Mouse (Mus musculus): ENCODE results near the gene Acaca.

The Acaca gene

GRCm38 (mm10) chr11:84258053-84258710 lies 128.7 kb downstream of the Acaca start:
- no peak for TF ChIP-seq GATA4 (IDR thresholded peaks at IDR 0.05; ENCODE audit: insufficient replicate concordance, low read length)

DNA sequence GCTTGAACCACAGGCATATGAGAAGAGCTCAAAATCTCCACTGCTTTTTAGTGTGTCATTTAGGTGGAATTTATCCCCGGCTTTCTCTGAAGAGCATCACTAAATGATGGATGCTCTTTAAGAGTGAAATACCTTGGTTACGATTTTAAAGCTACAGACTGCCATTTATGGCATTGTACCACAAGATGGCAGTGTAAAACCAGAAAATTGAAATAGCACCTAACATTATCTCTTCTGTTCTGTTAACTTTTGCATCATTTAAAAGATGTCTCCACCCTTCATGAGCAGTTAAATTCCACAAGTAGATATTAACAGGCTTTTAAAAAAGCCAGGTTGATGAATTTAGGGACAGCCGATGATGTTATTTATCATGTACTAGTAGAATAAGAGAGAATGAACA lies 135.0 kb downstream of the Acaca start:
- TF ChIP-seq GATA4 (IDR thresholded peaks at IDR 0.05; ENCODE audit: insufficient replicate concordance, low read length), result no peak

GRCm38 (mm10) chr11:84268068-84268467 lies 138.6 kb downstream of the Acaca start:
- TF ChIP-seq GATA4 (IDR thresholded peaks at IDR 0.05; ENCODE audit: insufficient replicate concordance, low read length), result no peak

DNA sequence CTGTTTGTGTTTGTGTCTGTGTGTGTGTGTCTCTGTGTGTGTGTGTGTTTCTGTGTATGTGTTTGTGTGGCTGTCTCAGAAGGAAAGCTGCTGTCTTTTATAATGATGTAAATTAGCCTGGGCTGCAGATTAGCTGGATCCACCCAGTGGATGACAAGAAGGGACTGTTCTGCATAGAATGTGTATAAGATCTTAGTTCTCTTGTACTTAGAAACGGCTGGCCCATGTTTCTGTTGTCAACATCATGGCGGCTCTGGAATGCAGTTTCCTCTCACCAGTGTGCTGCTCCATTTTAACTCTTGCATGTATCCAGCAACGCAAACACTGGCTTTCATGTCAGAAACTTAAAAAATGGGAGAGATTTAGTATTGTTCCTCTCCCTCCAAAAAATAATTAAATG lies 141.0 kb downstream of the Acaca start:
- no peak for TF ChIP-seq GATA4 (IDR thresholded peaks at IDR 0.05; ENCODE audit: insufficient replicate concordance, low read length)

DNA sequence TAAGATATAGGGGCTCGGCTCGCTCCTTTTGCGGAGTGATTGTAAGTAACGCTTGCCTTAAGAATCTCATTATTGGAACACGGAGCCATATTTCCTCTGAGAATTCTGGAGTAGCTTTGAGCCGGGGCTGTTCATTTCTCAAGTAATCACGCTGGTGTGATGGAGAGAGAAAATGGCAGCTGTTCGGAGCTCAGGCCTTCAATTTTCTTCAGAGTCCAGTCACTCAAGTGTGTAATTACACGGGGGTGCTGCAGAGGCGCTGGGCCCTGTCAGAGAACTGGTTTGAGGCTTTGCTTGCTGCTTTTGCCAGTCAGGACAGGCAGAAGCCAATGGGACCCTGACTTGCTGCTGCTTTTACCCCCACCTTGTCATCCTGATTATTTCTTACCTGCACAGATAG lies 142.5 kb downstream of the Acaca start:
- no peak for TF ChIP-seq GATA4 (IDR thresholded peaks at IDR 0.05; ENCODE audit: insufficient replicate concordance, low read length)

DNA sequence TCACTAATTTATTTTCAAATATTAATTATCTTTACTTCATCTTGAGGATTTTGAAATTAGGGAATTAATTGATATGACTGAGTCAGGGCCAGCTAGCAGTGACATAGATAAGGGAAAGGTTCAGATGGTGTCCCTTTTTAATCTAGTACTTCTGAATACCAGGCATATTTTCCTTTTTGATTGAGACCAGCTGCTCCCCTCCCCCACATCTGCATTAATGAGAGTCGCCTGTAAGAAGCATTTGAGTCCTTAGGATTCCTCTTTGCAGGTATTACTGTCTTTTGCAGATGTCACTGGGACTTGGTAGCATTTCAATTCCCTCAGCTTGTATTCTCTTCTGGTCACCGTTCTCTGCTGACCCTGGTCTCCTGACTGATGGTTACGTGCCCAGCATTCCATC lies 143.1 kb downstream of the Acaca start:
- TF ChIP-seq GATA4 (IDR thresholded peaks at IDR 0.05; ENCODE audit: insufficient replicate concordance, low read length), result no peak

GRCm38 (mm10) chr11:84276979-84277378 lies 147.5 kb downstream of the Acaca start:
- no peak for TF ChIP-seq GATA4 (IDR thresholded peaks at IDR 0.05; ENCODE audit: insufficient replicate concordance, low read length)

GRCm38 (mm10) chr11:84281280-84281679 lies 151.8 kb downstream of the Acaca start:
- TF ChIP-seq GATA4 (IDR thresholded peaks at IDR 0.05; ENCODE audit: insufficient replicate concordance, low read length), result no peak

GRCm38 (mm10) chr11:84282944-84283703 lies 153.7 kb downstream of the Acaca start:
- no peak for TF ChIP-seq GATA4 (IDR thresholded peaks at IDR 0.05; ENCODE audit: insufficient replicate concordance, low read length)

DNA sequence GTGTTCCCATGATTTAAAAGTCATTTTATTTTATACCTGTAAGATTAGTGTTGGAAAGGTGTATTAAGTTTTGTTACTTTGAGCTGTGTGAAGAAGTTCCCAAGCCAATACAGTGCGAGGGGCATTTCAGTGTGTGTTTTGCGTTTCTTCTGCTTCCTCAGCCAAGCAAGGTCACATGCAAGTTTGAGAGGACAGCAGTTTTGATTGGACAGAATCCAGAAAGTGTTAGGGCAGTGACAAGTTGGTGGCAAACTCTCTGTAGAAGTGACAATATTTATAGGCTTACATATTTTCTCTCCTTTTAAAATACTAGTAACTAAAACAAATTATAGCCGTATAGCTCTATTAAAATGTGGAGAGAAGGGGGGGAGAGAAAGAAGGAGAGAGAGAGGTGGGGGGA lies 161.3 kb downstream of the Acaca start:
- no peak for TF ChIP-seq GATA4 (IDR thresholded peaks at IDR 0.05; ENCODE audit: insufficient replicate concordance, low read length)

DNA sequence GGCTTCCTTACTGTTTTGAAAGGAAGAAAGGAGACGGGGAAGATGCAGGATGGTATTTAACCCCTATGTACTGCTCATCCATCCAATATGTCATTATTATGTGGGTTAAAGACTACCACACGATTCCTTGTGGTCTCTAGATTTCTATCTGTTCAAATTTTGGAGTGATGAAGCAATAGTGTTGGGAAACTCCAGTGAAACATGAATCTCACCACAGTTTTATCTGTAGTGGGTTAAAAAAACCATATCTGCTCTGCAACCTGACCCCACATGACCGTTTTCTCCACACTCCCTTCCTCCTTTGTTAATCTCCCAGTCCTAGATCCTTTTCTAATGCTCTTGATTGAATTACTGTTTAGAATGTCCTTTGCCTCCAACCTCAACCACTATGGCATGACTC lies 163.1 kb downstream of the Acaca start:
- no peak for TF ChIP-seq GATA4 (IDR thresholded peaks at IDR 0.05; ENCODE audit: insufficient replicate concordance, low read length)

DNA sequence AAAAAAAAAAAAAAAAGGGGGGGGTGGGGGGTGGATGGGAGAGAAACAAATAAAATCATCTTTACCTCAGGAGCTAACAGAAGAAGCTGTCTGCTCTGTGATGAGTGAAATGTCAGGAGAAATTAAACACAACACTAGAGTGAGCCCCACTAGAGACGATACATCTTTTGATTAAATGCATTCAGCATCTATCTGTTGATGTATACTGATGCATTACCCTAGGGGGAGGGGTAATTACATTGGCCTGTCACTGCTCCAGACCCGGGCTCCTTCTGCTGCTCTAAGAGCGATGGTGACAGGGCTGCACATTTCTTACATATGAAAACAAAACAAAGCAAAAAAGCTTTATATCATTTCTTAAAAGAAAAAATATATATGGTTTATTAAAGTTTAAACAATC lies 163.8 kb downstream of the Acaca start:
- no peak for TF ChIP-seq GATA4 (IDR thresholded peaks at IDR 0.05; ENCODE audit: insufficient replicate concordance, low read length)

DNA sequence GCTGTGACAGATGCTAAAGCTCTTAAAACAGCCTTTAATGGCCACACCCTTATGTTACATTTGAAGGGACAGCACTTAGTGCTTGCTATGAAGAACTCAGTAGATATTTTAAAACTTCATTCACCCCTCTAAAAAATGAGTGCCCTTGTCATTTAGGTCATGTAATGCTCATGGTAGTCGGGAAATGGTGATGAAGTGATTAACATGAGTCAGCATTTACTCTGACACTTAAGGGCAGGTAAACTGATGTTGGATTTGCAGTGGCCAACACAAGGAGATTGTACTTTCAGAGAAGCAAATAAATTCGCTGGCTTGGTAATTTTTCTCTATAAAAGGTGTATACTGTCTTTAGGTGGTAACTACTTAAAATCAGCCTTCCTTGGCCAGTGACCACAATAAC lies 166.9 kb downstream of the Acaca start:
- no peak for TF ChIP-seq GATA4 (IDR thresholded peaks at IDR 0.05; ENCODE audit: insufficient replicate concordance, low read length)

DNA sequence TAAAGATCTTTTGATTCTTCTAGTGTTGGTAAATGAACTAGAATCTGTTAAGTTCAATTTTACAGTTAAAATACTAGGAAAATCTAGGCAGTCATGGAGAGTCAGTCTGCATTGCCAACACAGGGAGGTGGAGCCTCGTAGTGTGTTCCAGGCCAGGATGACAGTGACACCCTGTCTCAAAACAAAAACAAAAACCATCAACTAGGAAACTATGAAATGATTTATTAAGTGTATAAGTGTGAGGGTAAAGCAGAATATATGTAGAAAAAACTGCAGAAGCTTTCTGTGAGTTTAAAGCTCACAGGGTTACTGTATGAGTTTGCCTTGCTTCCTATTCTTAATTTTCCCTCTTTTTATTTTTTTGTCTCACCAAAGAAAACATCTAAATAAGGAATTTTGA lies 176.0 kb downstream of the Acaca start:
- TF ChIP-seq GATA4 (IDR thresholded peaks at IDR 0.05; ENCODE audit: insufficient replicate concordance, low read length), result no peak

GRCm38 (mm10) chr11:84306158-84306742 lies 176.8 kb downstream of the Acaca start:
- TF ChIP-seq GATA4 (IDR thresholded peaks at IDR 0.05; ENCODE audit: insufficient replicate concordance, low read length), result no peak

GRCm38 (mm10) chr11:84324032-84324752 lies 194.7 kb downstream of the Acaca start:
- TF ChIP-seq GATA4 (IDR thresholded peaks at IDR 0.05; ENCODE audit: insufficient replicate concordance, low read length), result no peak

Data from liver, adult (tissue).